Mouse (Mus musculus): ENCODE measurements at regions not wholly inside any gene's neighbourhood (a gene's known extent, or its start where the extent isn't known, plus 50 kb on each side); places are given as distances from the start of the nearest gene placed in this dataset.

GRCm38 (mm10) chr3:60821463-60821862 lies 181.1 kb upstream of the P2ry1 start:
- no peak for TF ChIP-seq CTCF (IDR thresholded peaks at IDR 0.05; ENCODE audit: low read depth, low read length)
- no peak for TF ChIP-seq POLR2A (IDR thresholded peaks at IDR 0.05; ENCODE audit: borderline replicate concordance, low read depth, low read length)

All from bone marrow macrophage, adult 2 months (primary cell).